Mouse (Mus musculus): ENCODE results near the gene Rnf212.
A peak's percentile ranks its signal among the peaks of the same experiment; 100 is the strongest.

Rnf212 gene

GRCm38 (mm10) chr5:108708981-108709731, 65.6 kb downstream of the Rnf212 start:
- DNase-seq, result no peak

- no peak for DNase-seq
Observed at GRCm38 (mm10) chr5:108708419-108708818, 66.4 kb downstream of the Rnf212 start.

- no peak for DNase-seq
Observed at GRCm38 (mm10) chr5:108707758-108708157, 67.0 kb downstream of the Rnf212 start.

- no peak for DNase-seq
Observed at GRCm38 (mm10) chr5:108703754-108704626, 70.8 kb downstream of the Rnf212 start.

- no peak for DNase-seq
Observed at GRCm38 (mm10) chr5:108701341-108702021, 73.3 kb downstream of the Rnf212 start.

GRCm38 (mm10) chr5:108700346-108700745, 74.4 kb downstream of the Rnf212 start:
- no peak for DNase-seq

- DNase-seq, result no peak
Observed at GRCm38 (mm10) chr5:108697341-108697753, 77.4 kb downstream of the Rnf212 start.

GRCm38 (mm10) chr5:108696542-108696941, 78.2 kb downstream of the Rnf212 start:
- no peak for DNase-seq

GRCm38 (mm10) chr5:108695861-108696260, 78.9 kb downstream of the Rnf212 start:
- no peak for DNase-seq

- DNase-seq, result peak; percentile 44
Observed at GRCm38 (mm10) chr5:108694352-108695261, 80.2 kb downstream of the Rnf212 start.

GRCm38 (mm10) chr5:108693872-108694288, 80.9 kb downstream of the Rnf212 start:
- DNase-seq, result peak; percentile 89

GRCm38 (mm10) chr5:108692271-108692670, 82.5 kb downstream of the Rnf212 start, which contains the start of gene Fgfrl1:
TSS of gene Fgfrl1 (plus strand) at chr5:108692382.
- peak; percentile 81 for DNase-seq

- peak; percentile 34 for DNase-seq
Observed at GRCm38 (mm10) chr5:108691152-108691551, 83.6 kb downstream of the Rnf212 start.

- DNase-seq, result no peak
Observed at GRCm38 (mm10) chr5:108689091-108689490, 85.7 kb downstream of the Rnf212 start.

- no peak for DNase-seq
Observed at GRCm38 (mm10) chr5:108680871-108681270, 93.9 kb downstream of the Rnf212 start.

GRCm38 (mm10) chr5:108679909-108680308, 94.9 kb downstream of the Rnf212 start:
- DNase-seq, result no peak
